Mouse (Mus musculus) megakaryocyte, embryonic 14.5 days (primary cell): Measurements from ENCODE around the gene Uqcrh.

ENCODE experiments used
- FLI1 ChIP-seq: IDR thresholded peaks from 2 replicates; pipeline ENCODE4 v1.6.1; 2012; ENCODE audit warnings: low read length, inconsistent platforms, mixed read lengths
- GATA1 ChIP-seq: IDR thresholded peaks from 3 replicates; pipeline ENCODE4 v1.6.1; 2012; ENCODE audit warnings: mixed read lengths, low read length, inconsistent platforms, borderline replicate concordance

DNA sequence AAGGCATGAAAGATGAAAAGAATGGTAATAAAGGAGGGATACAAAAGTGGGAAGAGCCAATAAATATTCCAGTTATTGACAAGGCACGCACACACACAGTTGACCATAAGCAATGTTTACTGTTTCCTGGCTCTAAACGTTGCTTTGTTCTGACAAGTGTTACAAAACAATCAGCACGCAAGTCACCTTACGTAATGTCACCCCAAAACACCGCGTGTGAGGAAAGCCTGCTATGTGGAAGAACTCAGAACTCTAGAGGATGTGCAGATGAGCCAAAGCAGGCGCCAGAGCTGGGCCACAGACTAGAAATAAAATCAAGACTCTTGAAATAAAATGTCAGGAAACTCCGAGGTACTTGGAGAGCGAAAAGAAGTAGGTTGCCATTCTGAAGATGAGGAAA is 42.0 kb downstream of the Uqcrh start:
- TF ChIP-seq GATA1 (no peak), FLI1 (no peak)
